Mouse (Mus musculus) liver, postnatal 0 days (tissue): Measurements from ENCODE around the gene Anapc15-ps. TPM values are rescaled to one million over a fixed set of nuclear protein-coding genes. Genes with fewer than 3 reads are reported as not detected.

Experiments
- ATAC-seq: fragments of 200-750 bp; cut with Nextera tagmentation; 2 replicates; pipeline ENCODE4 v1.8.0; 2017; ENCODE audit warnings: mild to moderate bottlenecking, moderate library complexity
- DNase-seq: peaks from one replicate; pipeline ENCODE4 v3.0.0-alpha.2; 2016
- H3K27ac ChIP-seq: fragments of 300-500 bp; sonication (generic); 2 replicates; pipeline ENCODE4 v1.5.1; 2014; ENCODE audit warnings: antibody characterized with exemption, moderate library complexity, mild to moderate bottlenecking, low read depth
- H3K27me3 ChIP-seq: fragments of 300-500 bp; sonication (generic); 2 replicates; pipeline ENCODE4 v1.6.1; 2014; ENCODE audit warnings: low read length, control low read depth, mixed read lengths; ENCODE audit not compliant: insufficient read depth
- H3K36me3 ChIP-seq: fragments of 300-500 bp; sonication (generic); replicated peaks from 2 replicates; pipeline ENCODE4 v1.6.1; 2014; ENCODE audit warnings: mild to moderate bottlenecking, control low read depth, low read length, moderate library complexity, mixed read lengths; ENCODE audit not compliant: insufficient read depth
- H3K4me1 ChIP-seq: fragments of 300-500 bp; sonication (generic); 2 replicates; pipeline ENCODE4 v1.6.1; 2014; ENCODE audit warnings: antibody characterized with exemption, mild to moderate bottlenecking, control low read depth; ENCODE audit not compliant: insufficient read depth
- H3K4me2 ChIP-seq: fragments of 300-500 bp; sonication (generic); 2 replicates; pipeline ENCODE4 v1.6.1; 2014; ENCODE audit warnings: low read depth, mild to moderate bottlenecking, low read length, moderate library complexity, mixed read lengths
- H3K4me3 ChIP-seq: fragments of 300-500 bp; sonication (generic); 2 replicates; pipeline ENCODE4 v1.5.1; 2014; ENCODE audit warnings: low read depth, low read length
- H3K9ac ChIP-seq: fragments of 300-500 bp; sonication (generic); replicated peaks from 2 replicates; pipeline ENCODE4 v1.6.1; 2014; ENCODE audit warnings: mild to moderate bottlenecking, moderate library complexity
- H3K9me3 ChIP-seq: fragments of 300-500 bp; sonication (generic); 2 replicates; pipeline ENCODE4 v1.6.1; 2016; ENCODE audit warnings: mild to moderate bottlenecking, control low read depth, low read length, mixed read lengths
- CTCF ChIP-seq: sonication (generic); IDR thresholded peaks from 2 replicates; pipeline ENCODE4 v1.5.1; 2016; ENCODE audit warnings: antibody characterized with exemption, low read depth
- EP300 ChIP-seq: IDR thresholded peaks from 2 replicates; pipeline ENCODE4 v1.6.1; 2016; ENCODE audit warnings: antibody characterized with exemption, low read depth, mild to moderate bottlenecking
- WGBS: fragments of 180-500 bp; shearing (Covaris S2); extraction: QIAGEN DNeasy Blood & Tissue Kit; methylation state at CpG from one replicate; pipeline ENCODE4 v1.1.7; 2014; ENCODE audit not compliant: insufficient replicate concordance; 5-methylcytosine and 5-hydroxymethylcytosine counted together
- polyA plus RNA-seq: library from polyadenylated mRNA; unstranded; fragments of >200 nt; fragmentation: Nextera tagmentation; extraction: Ambion mirVana; gene quantifications from 2 replicates; pipeline ENCODE4 v1.2.1, GENCODE M21; 2015

Gene Anapc15-ps
- polyA plus RNA-seq, 1 experiment from 2014 or later = not detected

GRCm38 (mm10) chr10:95681481-95681880 is 8.2 kb upstream of the Anapc15-ps start:
- Histone ChIP-seq H3K27me3 (no peaks in the 10 kb centered on the region), H3K4me2 (peak overlapping the region; percentile 23), H3K9ac (peak overlapping the region; percentile 12; the same call in 1 of the 2 replicates), H3K36me3 (no peaks in the 10 kb centered on the region), H3K27ac (peak overlapping the region; percentile 90), H3K4me1 (peaks cover 21% of the 10 kb centered on the region), H3K9me3 (no peaks in the 10 kb centered on the region), H3K4me3 (no peak overlapping the region; the same call in 1 of the 2 replicates)
- no peak for DNase-seq
- no peak for ATAC-seq
- 54% methylated on average over 4 of the region's 4 CpGs for WGBS
- TF ChIP-seq CTCF (no peak), EP300 (no peak)

DNA sequence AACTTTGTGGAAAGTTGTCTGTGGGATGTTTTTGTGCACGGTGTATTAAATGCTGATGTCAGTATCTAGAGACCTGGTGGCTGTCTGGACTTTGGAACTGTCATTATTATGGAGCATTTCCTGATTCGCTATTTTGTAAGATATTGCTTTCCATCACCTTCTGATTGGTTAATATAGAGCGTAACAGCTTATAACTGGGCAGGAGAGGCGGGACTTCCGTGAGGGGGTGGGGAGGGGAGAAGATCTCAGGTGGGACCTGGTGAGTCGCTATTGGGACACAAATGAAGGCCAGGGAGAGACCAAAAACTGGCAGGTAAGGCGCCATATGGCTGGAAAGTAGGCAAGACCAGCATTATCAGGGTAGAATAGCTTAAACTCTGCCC is 7.8 kb upstream of the Anapc15-ps start:
- peak overlapping the region; percentile 65 for H3K4me2 ChIP-seq
- H3K27me3 ChIP-seq = no peaks in the 10 kb centered on the region
- peak overlapping the region; percentile 48; the same call in 1 of the 2 replicates for H3K9ac ChIP-seq
- H3K4me3 ChIP-seq = no peak overlapping the region
- no peak for TF ChIP-seq EP300
- TF ChIP-seq CTCF = no peak
- ATAC-seq = peak; percentile 84
- H3K4me1 ChIP-seq = peaks cover 21% of the 10 kb centered on the region
- peak; percentile 62 for DNase-seq
- H3K9me3 ChIP-seq = no peaks in the 10 kb centered on the region
- WGBS = 51% methylated on average over 7 of the region's 7 CpGs
- H3K36me3 ChIP-seq = no peaks in the 10 kb centered on the region
- H3K27ac ChIP-seq = peak overlapping the region; percentile 90

DNA sequence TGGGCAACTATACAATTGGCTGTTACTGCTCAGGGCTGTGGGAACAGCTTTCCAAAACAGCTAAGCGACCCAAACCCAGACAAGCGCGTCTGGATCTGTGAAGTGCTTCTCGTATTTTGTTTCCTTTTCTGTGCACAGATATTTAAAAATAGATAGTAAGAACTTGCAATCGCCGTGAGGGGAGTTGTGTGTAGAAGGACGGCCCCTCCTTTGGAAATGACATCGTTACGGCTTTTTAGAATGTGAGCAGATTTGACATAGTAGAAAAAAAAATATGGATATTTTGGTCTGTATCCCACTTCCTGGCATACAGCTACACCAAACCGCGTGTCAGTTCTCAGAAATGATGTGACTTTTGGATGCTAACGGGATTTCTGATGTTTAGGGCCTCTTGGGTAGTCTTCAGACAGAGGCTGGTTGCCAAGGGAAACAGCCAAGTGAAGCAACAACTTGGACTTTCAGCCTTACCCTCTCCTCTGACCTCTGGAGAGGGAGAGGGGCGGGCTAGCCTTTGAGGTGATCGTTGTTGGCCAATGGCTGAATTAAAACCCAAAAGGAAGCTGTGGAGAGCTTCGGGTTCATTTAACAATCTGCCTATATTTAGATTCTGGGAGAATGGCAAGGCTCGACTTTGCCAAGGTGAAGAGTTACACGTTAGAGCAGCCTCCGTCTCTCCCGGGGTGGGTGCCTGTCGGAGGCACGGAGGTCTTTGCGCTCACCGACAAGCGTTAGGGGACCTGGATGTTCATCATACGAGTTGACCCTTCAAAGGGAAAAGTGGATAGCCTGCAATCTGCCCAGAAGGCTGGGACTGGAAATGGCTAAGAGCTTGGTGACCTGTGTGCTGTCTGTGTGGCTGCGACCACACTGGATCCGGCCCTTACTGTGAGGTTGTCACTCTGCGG is 7.2 kb upstream of the Anapc15-ps start:
- DNase-seq (peak; percentile 67), ATAC-seq (peak; percentile 76)
- peak overlapping the region; percentile 65 for H3K4me2 ChIP-seq
- no peak for TF ChIP-seq EP300
- no peak for TF ChIP-seq CTCF
- peak overlapping the region; percentile 48 for H3K9ac ChIP-seq
- H3K4me1 ChIP-seq = peaks cover 21% of the 10 kb centered on the region
- no peaks in the 10 kb centered on the region for H3K9me3 ChIP-seq
- H3K36me3 ChIP-seq = no peaks in the 10 kb centered on the region
- no peak overlapping the region for H3K4me3 ChIP-seq
- peak overlapping the region; percentile 90 for H3K27ac ChIP-seq
- WGBS = 47% methylated on average over 28 of the region's 28 CpGs
- H3K27me3 ChIP-seq = no peaks in the 10 kb centered on the region

DNA sequence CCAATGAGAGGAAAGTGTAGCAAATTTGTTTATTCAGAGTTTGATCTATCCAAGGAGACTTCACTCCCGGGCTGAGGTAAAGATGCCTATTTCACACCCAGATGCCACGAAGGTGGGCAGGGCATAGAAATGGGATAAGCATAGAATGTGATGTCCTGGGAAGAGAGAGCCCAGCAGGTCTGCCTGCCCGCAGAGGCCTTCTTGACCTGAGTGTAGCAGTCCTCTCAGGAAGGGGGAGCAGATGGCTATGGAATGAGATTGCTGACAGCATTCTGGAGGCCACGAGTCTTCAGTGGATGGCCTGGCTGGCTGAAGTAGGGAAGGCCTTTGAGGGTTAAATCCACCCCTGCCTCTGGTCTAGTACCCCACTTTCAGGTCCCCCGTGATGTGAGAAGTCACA is 5.9 kb upstream of the Anapc15-ps start:
- TF ChIP-seq EP300 (no peak), CTCF (no peak)
- peaks cover 21% of the 10 kb centered on the region for H3K4me1 ChIP-seq
- ATAC-seq = no peak
- H3K27me3 ChIP-seq = no peaks in the 10 kb centered on the region
- no peak overlapping the region for H3K4me2 ChIP-seq
- 72% methylated on average over 5 of the region's 5 CpGs for WGBS
- no peak overlapping the region for H3K9ac ChIP-seq
- DNase-seq = no peak
- H3K4me3 ChIP-seq = no peak overlapping the region
- no peaks in the 10 kb centered on the region for H3K36me3 ChIP-seq
- no peak overlapping the region for H3K27ac ChIP-seq
- no peaks in the 10 kb centered on the region for H3K9me3 ChIP-seq

DNA sequence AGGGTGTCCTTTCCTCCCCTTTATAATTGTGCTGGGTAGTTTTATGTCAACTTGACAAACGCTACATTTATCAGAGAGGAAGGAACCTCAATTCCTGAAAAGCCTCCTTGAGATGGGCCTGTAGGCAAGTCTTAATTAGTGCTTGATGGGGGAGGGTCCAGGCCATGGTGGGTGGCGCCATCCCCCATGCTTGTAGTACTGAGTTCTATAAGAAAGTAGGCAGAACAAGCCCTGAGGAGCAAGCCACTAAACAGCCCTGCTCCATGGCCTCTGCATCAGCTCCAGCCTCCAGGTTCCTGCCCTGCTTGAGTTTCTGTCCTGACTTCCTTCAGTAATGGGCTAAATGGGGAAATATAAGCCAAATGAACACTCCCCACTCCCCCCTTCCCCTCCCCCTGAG is 5.4 kb upstream of the Anapc15-ps start:
- Histone ChIP-seq H3K27ac (peak overlapping the region; percentile 78; the same call in 1 of the 2 replicates), H3K9me3 (no peaks in the 10 kb centered on the region), H3K4me1 (peaks cover 21% of the 10 kb centered on the region), H3K9ac (no peak overlapping the region), H3K4me2 (no peak overlapping the region), H3K4me3 (no peak overlapping the region), H3K36me3 (no peaks in the 10 kb centered on the region), H3K27me3 (no peaks in the 10 kb centered on the region)
- TF ChIP-seq EP300 (no peak), CTCF (no peak)
- 57% methylated on average over 2 of the region's 2 CpGs for WGBS
- DNase-seq (no peak), ATAC-seq (no peak)

DNA sequence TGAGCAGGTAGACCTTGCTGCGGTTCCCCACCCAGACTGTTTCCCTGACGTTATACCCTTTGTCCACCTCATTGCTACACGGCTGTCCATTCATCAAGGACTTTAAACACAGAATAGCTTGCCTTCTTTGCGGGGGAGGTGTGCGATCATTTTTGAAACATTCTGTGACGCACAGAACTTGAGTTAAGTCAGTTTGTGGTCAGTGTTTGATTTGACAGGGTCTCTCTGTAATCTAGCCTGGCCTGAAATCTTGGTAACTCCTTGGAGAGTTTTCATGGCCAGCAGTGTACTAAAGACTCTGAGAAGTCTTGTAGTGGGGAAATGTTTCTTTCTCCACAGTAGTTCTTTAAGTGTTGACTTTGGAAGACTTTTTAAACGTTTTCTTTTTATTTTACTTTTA is 5.0 kb upstream of the Anapc15-ps start:
- ATAC-seq = no peak
- DNase-seq = no peak
- WGBS = 25% methylated on average over 7 of the region's 7 CpGs
- no peak overlapping the region; the same call in 1 of the 2 replicates for H3K9ac ChIP-seq
- H3K36me3 ChIP-seq = no peaks in the 10 kb centered on the region
- H3K27me3 ChIP-seq = no peaks in the 10 kb centered on the region
- H3K4me3 ChIP-seq = peak overlapping the region; percentile 36
- TF ChIP-seq EP300 (0 out of 2 replicates have a peak, but pooled peaks have one; percentile 17), CTCF (no peak)
- H3K9me3 ChIP-seq = no peaks in the 10 kb centered on the region
- peak overlapping the region; percentile 78 for H3K27ac ChIP-seq
- H3K4me1 ChIP-seq = peaks cover 21% of the 10 kb centered on the region
- peak overlapping the region; percentile 71 for H3K4me2 ChIP-seq
